Mouse (Mus musculus) kidney, postnatal 0 days (tissue): ENCODE measurements around the gene Ccdc12. TPM values are rescaled to one million over a fixed set of nuclear protein-coding genes. Genes with fewer than 3 reads are reported as not detected.

Experiments
- ATAC-seq: fragments of 200-750 bp; cut with Nextera tagmentation; replicated peaks from 2 replicates; pipeline ENCODE4 v1.8.0; 2017; ENCODE audit warnings: low read depth, moderate number of reproducible peaks, moderate TSS enrichment, moderate library complexity; ENCODE audit not compliant: low FRiP score
- DNase-seq: peaks from one replicate; pipeline ENCODE4 v3.0.0-alpha.2; 2016; ENCODE audit warnings: low spot score
- H3K27ac ChIP-seq: fragments of 300-500 bp; sonication (generic); 2 replicates; pipeline ENCODE4 v1.5.1; 2014; ENCODE audit warnings: mild to moderate bottlenecking
- H3K27me3 ChIP-seq: fragments of 300-500 bp; sonication (generic); 2 replicates; pipeline ENCODE4 v1.6.1; 2014; ENCODE audit warnings: low read length, mixed read lengths; ENCODE audit not compliant: insufficient read depth
- H3K36me3 ChIP-seq: fragments of 300-500 bp; sonication (generic); 2 replicates; pipeline ENCODE4 v1.6.1; 2014; ENCODE audit warnings: low read length, mixed read lengths; ENCODE audit not compliant: insufficient read depth
- H3K4me1 ChIP-seq: fragments of 300-500 bp; sonication (generic); replicated peaks from 2 replicates; pipeline ENCODE4 v1.6.1; 2014; ENCODE audit warnings: antibody characterized with exemption, low read length, mixed read lengths; ENCODE audit not compliant: insufficient read depth
- H3K4me2 ChIP-seq: fragments of 300-500 bp; sonication (generic); 2 replicates; pipeline ENCODE4 v1.6.1; 2014; ENCODE audit warnings: mild to moderate bottlenecking, low read length, moderate library complexity, mixed read lengths
- H3K4me3 ChIP-seq: fragments of 300-500 bp; sonication (generic); replicated peaks from 2 replicates; pipeline ENCODE4 v1.5.1; 2014; ENCODE audit warnings: low read depth, low read length
- H3K9ac ChIP-seq: fragments of 300-500 bp; sonication (generic); 2 replicates; pipeline ENCODE4 v1.6.1; 2014; ENCODE audit warnings: low read depth, low read length
- H3K9me3 ChIP-seq: fragments of 300-500 bp; sonication (generic); replicated peaks from 2 replicates; pipeline ENCODE4 v1.6.1; 2016; ENCODE audit warnings: low read length, inconsistent platforms, mixed read lengths
- CTCF ChIP-seq: IDR thresholded peaks from 2 replicates; pipeline ENCODE4 v1.5.1; 2016; ENCODE audit warnings: antibody characterized with exemption, low read depth, mild to moderate bottlenecking, moderate library complexity
- WGBS: fragments of 180-500 bp; shearing (Covaris S2); extraction: QIAGEN DNeasy Blood & Tissue Kit; methylation state at CpG from one replicate; pipeline ENCODE4 v1.1.7; 2014; 5-methylcytosine and 5-hydroxymethylcytosine counted together
- microRNA-seq: library from miRNA; unstranded; fragments of <30 nt; microRNA quantifications from one replicate; pipeline ENCODE4, GENCODE M21; 2016
- polyA plus RNA-seq: library from polyadenylated mRNA; unstranded; fragments of >200 nt; fragmentation: Nextera tagmentation; extraction: Ambion mirVana; gene quantifications from 2 replicates; pipeline ENCODE4 v1.2.1, GENCODE M21; 2015

Ccdc12 gene
- polyA plus RNA-seq, 1 experiment from 2014 or later = 154 TPM

DNA sequence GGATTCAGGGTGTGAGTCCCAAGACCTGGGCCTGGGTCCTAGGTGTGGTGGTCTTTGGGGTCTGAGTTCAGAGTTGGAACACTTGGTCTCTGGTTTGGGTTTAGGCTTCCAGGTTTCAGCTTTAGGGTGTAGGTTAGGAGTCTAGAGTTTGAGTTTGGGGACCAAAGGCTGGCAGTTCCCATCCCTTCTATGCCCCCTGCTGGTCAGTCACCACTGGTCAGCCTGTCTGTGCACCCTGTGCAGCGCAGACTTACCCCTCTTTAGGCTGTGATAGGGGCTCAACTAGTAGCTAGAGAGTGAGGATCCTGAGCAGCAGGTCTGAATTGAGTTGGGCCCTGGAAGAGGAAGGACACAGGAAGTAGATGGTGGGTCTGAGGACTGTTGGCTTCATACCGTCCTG, 103.0 kb downstream of the Ccdc12 start:
- H3K36me3 ChIP-seq = no peaks in the 10 kb centered on the region
- no peaks in the 10 kb centered on the region for H3K4me1 ChIP-seq
- no peak overlapping the region for H3K27ac ChIP-seq
- no peaks in the 10 kb centered on the region for H3K27me3 ChIP-seq
- ATAC-seq (peak; percentile 57; the same call in 1 of the 2 replicates), DNase-seq (peak; percentile 79)
- H3K9me3 ChIP-seq = no peaks in the 10 kb centered on the region
- no peak overlapping the region for H3K4me3 ChIP-seq
- 52% methylated on average over 2 of the region's 2 CpGs for WGBS
- TF ChIP-seq CTCF = peak; percentile 86
- H3K4me2 ChIP-seq = no peak overlapping the region
- no peak overlapping the region for H3K9ac ChIP-seq

GRCm38 (mm10) chr9:110760886-110761285, 104.6 kb downstream of the Ccdc12 start:
- no peaks in the 10 kb centered on the region for H3K36me3 ChIP-seq
- H3K4me1 ChIP-seq = no peaks in the 10 kb centered on the region
- ATAC-seq = no peak
- H3K4me2 ChIP-seq = no peak overlapping the region
- no peak overlapping the region for H3K9ac ChIP-seq
- no peaks in the 10 kb centered on the region for H3K9me3 ChIP-seq
- H3K4me3 ChIP-seq = no peak overlapping the region
- DNase-seq = no peak
- 69% methylated on average over 8 of the region's 8 CpGs for WGBS
- no peaks in the 10 kb centered on the region for H3K27me3 ChIP-seq
- no peak for TF ChIP-seq CTCF
- H3K27ac ChIP-seq = no peak overlapping the region

Small RNA genes within 50 kb of the gene (microRNA-seq; reads per million reads assigned to microRNA genes)
- not detected for gene Mir8107

Other genes starting within 250 kb of the Ccdc12 start
- 11.7 and 11.8 TPM in 2 replicates for gene Ptpn23, start 248.3 kb upstream of the Ccdc12 start, polyA plus RNA-seq
- gene Ngp, start 236.8 kb upstream of the Ccdc12 start, polyA plus RNA-seq = 3.0 and 3.9 TPM in 2 replicates
- gene Klhl18, start 179.8 kb upstream of the Ccdc12 start, polyA plus RNA-seq = 5.6 and 5.8 TPM in 2 replicates
- gene Kif9, start 179.5 kb upstream of the Ccdc12 start, polyA plus RNA-seq = 1.2 and 1.5 TPM in 2 replicates
- 23.7 and 24.5 TPM in 2 replicates for gene Setd2, start 123.9 kb upstream of the Ccdc12 start, polyA plus RNA-seq
- 42.3 and 45.7 TPM in 2 replicates for gene Nradd, start 32.1 kb upstream of the Ccdc12 start, polyA plus RNA-seq
- 2.9 and 3.9 TPM in 2 replicates for gene Nbeal2, start 2.3 kb upstream of the Ccdc12 start, polyA plus RNA-seq
- 1.1 and 1.5 TPM in 2 replicates for gene Myl3, start 85.4 kb downstream of the Ccdc12 start, polyA plus RNA-seq
- 179 and 192 TPM in 2 replicates for gene Pth1r, start 90.6 kb downstream of the Ccdc12 start, polyA plus RNA-seq
- not detected in 2 replicates for gene Prss42, start 141.7 kb downstream of the Ccdc12 start, polyA plus RNA-seq
- not detected in 2 replicates for gene Prss44, start 157.5 kb downstream of the Ccdc12 start, polyA plus RNA-seq
- not detected in 2 replicates for gene Prss43, start 170.2 kb downstream of the Ccdc12 start, polyA plus RNA-seq
- gene Prss45, start 178.1 kb downstream of the Ccdc12 start, polyA plus RNA-seq = not detected in 2 replicates
- not detected in 2 replicates for gene Prss46, start 188.0 kb downstream of the Ccdc12 start, polyA plus RNA-seq
- 0.27 and 0.33 TPM in 2 replicates for gene Prss50, start 201.5 kb downstream of the Ccdc12 start, polyA plus RNA-seq
- gene Als2cl, start 223.4 kb downstream of the Ccdc12 start, polyA plus RNA-seq = 4.1 and 5.3 TPM in 2 replicates
- gene Tmie, start 223.6 kb downstream of the Ccdc12 start, polyA plus RNA-seq = 2.3 and 2.9 TPM in 2 replicates